Mouse (Mus musculus) granulocyte monocyte progenitor cell, adult 5-6 weeks (primary cell): ENCODE data around the gene Ifngr1. TPM values are rescaled to one million over a fixed set of nuclear protein-coding genes. Genes with fewer than 3 reads are reported as not detected.

ENCODE experiments used
- ATAC-seq: replicated peaks from 2 replicates; pipeline ENCODE4 v1.8.0; 2016; ENCODE audit warnings: mild to moderate bottlenecking, moderate TSS enrichment, inconsistent platforms; ENCODE audit not compliant: poor library complexity, severe bottlenecking
- total RNA-seq, 2 experiments: library from RNA; stranded (forward) in 1 of 2; stranded (reverse) in 1 of 2; fragments of 200-712, 200-1000 nt in 1 of 2; fragments of >200 nt in 1 of 2; fragmentation: Nextera tagmentation in 1 of 2; gene quantifications; 2 replicates each; pipeline ENCODE4 v1.2.3; 2014 to 2017

The Ifngr1 gene
- total RNA-seq, 2 experiments from 2014 or later = 255 to 356 TPM

DNA sequence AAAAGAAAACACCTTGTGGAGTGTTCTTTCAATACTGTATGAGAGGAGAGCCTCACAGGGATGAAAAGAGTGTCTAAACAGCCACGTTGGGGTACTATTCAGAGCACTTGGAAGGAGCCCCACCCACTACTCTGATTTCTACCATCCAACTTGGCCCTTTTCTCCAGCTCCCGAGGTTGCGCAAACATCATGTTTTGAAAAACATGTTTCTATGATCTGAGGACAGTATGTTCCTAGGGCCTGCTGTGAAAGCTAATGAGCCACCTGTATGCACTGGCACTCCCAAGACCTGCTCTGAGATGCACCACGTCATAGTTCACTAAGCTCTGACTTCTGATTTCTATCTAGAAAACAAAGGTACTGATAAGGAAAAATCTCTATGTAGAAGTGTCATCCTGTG, 36.0 kb downstream of the Ifngr1 start:
- ATAC-seq = no peak

DNA sequence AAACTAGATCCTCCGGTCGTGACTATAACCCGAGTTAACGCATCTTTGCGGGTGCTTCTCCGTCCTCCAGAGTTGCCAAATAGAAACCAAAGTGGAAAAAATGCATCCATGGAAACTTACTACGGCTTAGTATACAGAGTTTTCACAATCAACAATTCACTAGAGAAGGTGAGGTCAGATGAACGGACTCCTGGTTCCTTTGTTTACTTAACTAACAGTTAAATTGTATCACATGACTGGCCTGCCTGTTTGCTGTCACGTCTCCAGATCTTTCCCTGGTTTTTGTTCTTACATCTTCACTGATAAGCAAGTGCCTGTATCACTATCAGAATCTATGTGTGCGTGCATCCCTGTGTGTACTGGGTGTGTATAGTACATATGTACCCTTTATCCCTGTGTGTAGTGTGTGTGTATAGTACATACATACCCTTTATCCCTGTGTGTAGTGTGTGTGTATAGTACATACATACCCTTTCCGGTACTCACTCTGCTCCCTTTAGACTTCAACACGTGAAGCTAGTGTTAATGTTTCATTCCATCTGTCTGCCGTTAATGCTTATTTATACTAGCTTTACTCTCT, 40.0 kb downstream of the Ifngr1 start:
- ATAC-seq = no peak

DNA sequence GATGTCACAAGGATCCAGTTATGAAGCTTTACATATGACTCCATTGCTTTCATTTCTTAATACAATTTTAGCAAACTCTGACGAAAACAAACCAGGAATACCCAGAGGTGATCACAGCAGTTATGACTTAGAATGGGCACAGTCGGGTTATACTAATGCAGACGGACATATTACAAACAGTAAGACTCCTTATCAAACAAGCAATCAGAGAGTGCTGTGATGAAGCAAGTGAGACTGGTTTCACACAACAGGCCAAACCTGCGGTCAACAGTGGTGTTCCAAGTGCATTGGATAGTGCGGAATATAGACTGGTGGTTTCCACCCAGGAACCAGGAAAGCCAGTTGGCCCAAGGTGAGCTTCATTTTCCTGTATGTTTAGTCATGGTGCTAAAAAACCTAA, 47.1 kb downstream of the Ifngr1 start:
- ATAC-seq = no peak

DNA sequence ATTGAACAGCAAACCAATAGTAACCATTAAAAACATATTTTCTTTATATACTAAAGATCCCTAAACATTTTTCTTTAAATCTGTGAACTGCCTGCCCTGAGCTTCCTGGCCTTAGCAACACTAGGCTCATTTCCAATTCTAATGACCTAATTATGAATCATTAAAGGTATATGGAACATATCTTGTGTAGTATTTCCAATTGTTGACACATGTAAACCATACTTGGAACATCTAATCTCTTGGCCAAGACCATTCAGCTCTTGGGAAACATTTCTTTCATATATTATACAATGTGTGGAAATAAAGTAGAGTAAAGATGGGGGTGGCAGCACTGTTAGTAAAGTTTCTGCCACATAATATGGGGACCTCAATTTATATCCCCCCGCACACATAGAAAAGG, 47.9 kb downstream of the Ifngr1 start:
- no peak for ATAC-seq

DNA sequence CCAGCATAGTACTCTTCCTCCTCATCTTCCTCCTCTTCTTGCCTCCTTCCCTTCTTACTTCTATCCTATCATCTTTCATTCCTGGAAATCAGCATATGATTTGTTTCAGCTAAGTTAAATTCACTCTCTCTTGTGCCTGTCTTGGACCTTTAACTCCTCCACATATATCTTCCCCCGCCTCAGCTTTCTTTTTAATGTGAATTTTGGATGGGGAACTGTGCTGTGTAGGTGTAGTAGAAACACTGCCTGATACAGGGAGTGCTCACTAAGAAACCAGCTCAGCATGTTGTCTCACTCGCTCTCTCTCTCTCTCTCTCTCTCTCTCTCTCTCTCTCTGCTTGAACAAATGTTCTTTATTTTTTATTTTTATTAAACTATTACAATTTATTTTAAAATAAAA, 53.4 kb downstream of the Ifngr1 start:
- ATAC-seq = no peak

DNA sequence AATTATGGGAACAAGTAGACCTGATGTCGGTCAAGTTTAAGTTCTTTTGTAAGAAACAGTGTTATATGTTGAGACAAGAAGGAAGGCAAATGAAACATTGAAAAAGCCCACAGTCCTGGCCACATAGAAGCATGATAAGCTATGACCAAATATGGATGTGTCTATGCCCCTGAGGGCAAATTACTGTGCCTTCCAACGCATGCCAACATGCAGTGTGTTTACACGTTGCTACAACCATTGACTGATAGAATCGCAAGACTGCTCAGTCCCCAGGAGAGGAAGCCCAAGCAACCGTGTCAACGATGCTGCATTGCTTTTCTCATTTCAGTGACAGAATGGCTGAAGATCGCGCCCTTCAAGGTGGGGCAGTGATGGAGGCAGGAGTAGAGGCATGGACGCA, 65.7 kb downstream of the Ifngr1 start:
- no peak for ATAC-seq

Other genes starting within 250 kb of the Ifngr1 start
- gene Olig3, start 235.4 kb upstream of the Ifngr1 start, total RNA-seq (2014; fragmentation: Nextera tagmentation) = not detected in 2 replicates
- gene Olig3, start 235.4 kb upstream of the Ifngr1 start, total RNA-seq (2017) = not detected in 2 replicates
- 4.4 and 4.6 TPM in 2 replicates for gene Il22ra2, start 30.0 kb downstream of the Ifngr1 start, total RNA-seq (2014; fragmentation: Nextera tagmentation)
- 3.2 and 6.5 TPM in 2 replicates for gene Il22ra2, start 30.0 kb downstream of the Ifngr1 start, total RNA-seq (2017)
- 0.80 and 1.5 TPM in 2 replicates for gene Il20ra, start 120.6 kb downstream of the Ifngr1 start, total RNA-seq (2014; fragmentation: Nextera tagmentation)
- not detected in 2 replicates for gene Il20ra, start 120.6 kb downstream of the Ifngr1 start, total RNA-seq (2017)